Comparison of ENCODE assay signal across 10 mouse cellular contexts in the genomic region with DNA sequence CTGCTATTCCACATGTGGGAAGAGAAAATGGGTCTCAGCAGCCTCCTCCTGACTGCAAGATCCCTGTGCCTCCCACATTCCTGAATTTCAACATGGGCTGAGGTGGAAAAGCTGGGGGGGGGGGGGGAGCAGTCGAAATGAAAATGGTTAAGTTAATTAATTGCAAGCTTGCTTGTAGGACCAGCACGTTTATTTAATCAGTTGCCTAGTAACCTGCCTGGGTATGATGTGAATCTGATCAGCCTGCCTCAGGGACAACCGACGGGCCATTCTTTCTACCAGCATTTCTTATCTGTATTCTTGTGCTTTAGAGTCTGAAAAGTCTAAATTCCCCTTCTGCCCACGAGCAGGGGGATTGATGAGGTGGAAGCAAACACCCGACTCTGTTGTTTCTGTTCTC.
DNase-seq lines count a peak whose midpoint lies in the region; ATAC-seq and TF ChIP-seq lines count a peak whose summit lies in the region.
"Had no signal": no experiment of that assay in that cellular context is flagged by ENCODE, and none has a peak within 500 bp of the region (broad histone marks: within the 10 kb centered on the region; RNA-seq: fewer than 3 reads in every experiment).

No protein-coding gene starts in this region.

- no peaks in the 10 kb centered on the region for H3K36me3 ChIP-seq in kidney, adult 2 months (ENCODE audit: control insufficient read depth, insufficient read depth, low read length)
- H3K36me3 ChIP-seq in forebrain, embryonic 13.5 days (ENCODE audit: poor library complexity, severe bottlenecking) = no peaks in the 10 kb centered on the region
- H3K36me3 ChIP-seq in kidney, postnatal 0 days (ENCODE audit: insufficient read depth, low read length) = no peaks in the 10 kb centered on the region
- H3K36me3 ChIP-seq in neural tube, embryonic 13.5 days = no peaks in the 10 kb centered on the region

- peaks cover 17% of the 10 kb centered on the region; the same call in 1 of the 2 replicates for H3K4me1 ChIP-seq in kidney, adult 2 months (ENCODE audit: control insufficient read depth, insufficient read depth, low read length)
- H3K4me1 ChIP-seq in forebrain, embryonic 13.5 days = peaks cover 26% of the 10 kb centered on the region
- H3K4me1 ChIP-seq in kidney, postnatal 0 days (replicated peaks; ENCODE audit: insufficient read depth, low read length) = peaks cover 12% of the 10 kb centered on the region; the same call in 1 of the 2 replicates
- peaks cover 26% of the 10 kb centered on the region for H3K4me1 ChIP-seq in neural tube, embryonic 13.5 days (replicated peaks)

- no peak for TF ChIP-seq POLR2A in kidney, adult 2 months (IDR thresholded peaks at IDR 0.05; ENCODE audit: low read depth, low read length)

- TF ChIP-seq CTCF in kidney, adult 2 months (conservative IDR thresholded peaks at IDR 0.05; ENCODE audit: insufficient read depth, insufficient read length, low read depth, low read length) = no peak
- TF ChIP-seq CTCF in kidney, postnatal 0 days (IDR thresholded peaks at IDR 0.05; ENCODE audit: low read depth) = no peak

- H3K9me3 ChIP-seq in forebrain, embryonic 13.5 days (replicated peaks) = no peaks in the 10 kb centered on the region
- no peaks in the 10 kb centered on the region for H3K9me3 ChIP-seq in kidney, postnatal 0 days (replicated peaks; ENCODE audit: low read length)
- no peaks in the 10 kb centered on the region for H3K9me3 ChIP-seq in neural tube, embryonic 13.5 days

- no peak overlapping the region for H3K9ac ChIP-seq in forebrain, embryonic 13.5 days
- no peak overlapping the region for H3K9ac ChIP-seq in kidney, postnatal 0 days (ENCODE audit: low read depth, low read length)
- no peak overlapping the region for H3K9ac ChIP-seq in neural tube, embryonic 13.5 days

- no peak overlapping the region for H3K4me3 ChIP-seq in kidney, adult 2 months (ENCODE audit: insufficient read depth, low read depth, low read length)
- H3K4me3 ChIP-seq in forebrain, embryonic 13.5 days = no peak overlapping the region
- H3K4me3 ChIP-seq in kidney, postnatal 0 days (replicated peaks; ENCODE audit: low read depth, low read length) = no peak overlapping the region
- H3K4me3 ChIP-seq in neural tube, embryonic 13.5 days = no peak overlapping the region

- WGBS in kidney, adult 2 months = 13% methylated on average over 6 of the region's 6 CpGs
- WGBS in forebrain, embryonic 13.5 days = 7% methylated on average over 6 of the region's 6 CpGs
- 8% methylated on average over 6 of the region's 6 CpGs for WGBS in kidney, postnatal 0 days
- WGBS in neural tube, embryonic 13.5 days = 7% methylated on average over 6 of the region's 6 CpGs

- 0 out of 2 replicates have a peak overlapping the region, but pooled peaks have one; percentile 14 for H3K4me2 ChIP-seq in forebrain, embryonic 13.5 days
- H3K4me2 ChIP-seq in kidney, postnatal 0 days (ENCODE audit: low read length) = peak overlapping the region; percentile 43
- peak overlapping the region; percentile 5; the same call in 1 of the 2 replicates for H3K4me2 ChIP-seq in neural tube, embryonic 13.5 days

- no peak overlapping the region for H3K27ac ChIP-seq in kidney, adult 2 months (ENCODE audit: insufficient read depth, low read depth, low read length)
- H3K27ac ChIP-seq in forebrain, embryonic 13.5 days = no peak overlapping the region
- H3K27ac ChIP-seq in kidney, postnatal 0 days = no peak overlapping the region
- 0 out of 2 replicates have a peak overlapping the region, but pooled peaks have one; percentile 18 for H3K27ac ChIP-seq in neural tube, embryonic 13.5 days (replicated peaks)

- H3K27me3 ChIP-seq in kidney, adult 2 months (replicated peaks; ENCODE audit: control insufficient read depth, insufficient read depth, low read length) = no peaks in the 10 kb centered on the region
- H3K27me3 ChIP-seq in forebrain, embryonic 13.5 days = no peaks in the 10 kb centered on the region
- H3K27me3 ChIP-seq in kidney, postnatal 0 days (ENCODE audit: insufficient read depth, low read length) = no peaks in the 10 kb centered on the region
- H3K27me3 ChIP-seq in neural tube, embryonic 13.5 days = no peaks in the 10 kb centered on the region

- DNase-seq in kidney, adult 2 months = peak; percentile 40
- DNase-seq in kidney, postnatal 14 days = no peak
- peak; percentile 25 for DNase-seq in kidney, postnatal 0 days (ENCODE audit: low spot score)
- DNase-seq in lung, postnatal 36 days = no peak
- no peak for DNase-seq in cerebellum, adult 8-10 months
- DNase-seq: heart, postnatal 10 days; thymus, postnatal 14 days had no signal

- 0 out of 2 replicates have a peak, but pooled peaks have one; percentile 43 for ATAC-seq in forebrain, embryonic 13.5 days
- ATAC-seq in kidney, postnatal 0 days (replicated peaks; ENCODE audit: low FRiP score, low read depth) = no peak
- peak; percentile 32; the same call in 1 of the 2 replicates for ATAC-seq in neural tube, embryonic 13.5 days (ENCODE audit: low read depth)
- ATAC-seq in frontal cortex, adult (ENCODE audit: low TSS enrichment) = no peak

Comparison
In these comparisons a context has a peak if more than half of its experiments do, and no peak if none do; other contexts are left out.
1. DNase-seq: peak in kidney, adult 2 months (single experiment) and kidney, postnatal 0 days (single experiment); none in kidney, postnatal 14 days (single experiment), lung, postnatal 36 days (single experiment) and cerebellum, adult 8-10 months (single experiment).
2. ATAC-seq: peak in forebrain, embryonic 13.5 days (single experiment) and neural tube, embryonic 13.5 days (single experiment); none in kidney, postnatal 0 days (single experiment) and frontal cortex, adult (single experiment).
3. Peak in every context shown above with its lines, with median percentiles within 50 percentile points of each other: H3K4me2 ChIP-seq.